Mouse (Mus musculus) mammary gland, adult 2 months (tissue): ENCODE data around the gene Mettl21e. TPM values are rescaled to one million over a fixed set of nuclear protein-coding genes. Genes with fewer than 3 reads are reported as not detected.

Source experiments
- polyA plus RNA-seq: library from polyadenylated mRNA; depleted of rRNA; stranded (reverse); fragments of >200 nt; gene quantifications from 2 replicates; pipeline ENCODE4 v1.2.3, GENCODE M21; 2012; ENCODE audit warnings: low replicate concordance; rRNA removed

Gene Mettl21e
- polyA plus RNA-seq = 0.20 TPM in 1 of 2 replicates, not detected in the other

GRCm38 (mm10) chr1:44218876-44219275 lies at the start of gene Mettl21e:
TSS of gene Mettl21e (minus strand) at chr1:44218961.

Other genes with a start within 250 kb of the Mettl21e start
- gene Mettl21c, start 198.9 kb downstream of the Mettl21e start, polyA plus RNA-seq = 5.8 TPM in 1 of 2 replicates, not detected in the other
- gene Gm8251, start 157.0 kb downstream of the Mettl21e start, polyA plus RNA-seq = not detected in 2 replicates
- 2.7 and 4.6 TPM in 2 replicates for gene Tex30, start 116.5 kb downstream of the Mettl21e start, polyA plus RNA-seq
- 10.1 and 12.2 TPM in 2 replicates for gene Kdelc1, start 100.2 kb downstream of the Mettl21e start, polyA plus RNA-seq
- gene Bivm, start 100.0 kb downstream of the Mettl21e start, polyA plus RNA-seq = 4.8 and 7.1 TPM in 2 replicates
- 3.5 and 5.0 TPM in 2 replicates for gene Ercc5, start 71.2 kb downstream of the Mettl21e start, polyA plus RNA-seq